Mouse (Mus musculus): Measurements from ENCODE around the gene Pxdn. TPM values are rescaled to one million over a fixed set of nuclear protein-coding genes. Genes with fewer than 3 reads are reported as not detected.

The Pxdn gene
- polyA plus RNA-seq, 1 experiment = 26.4 TPM

- Histone ChIP-seq H3K4me3 (ENCODE audit: insufficient read depth, low read depth, low read length) (no peak overlapping the region), H3K4me1 (ENCODE audit: control insufficient read depth, insufficient read depth, insufficient read length, low read length) (no peaks in the 10 kb centered on the region), H3K27ac (replicated peaks; ENCODE audit: low read depth, low read length) (no peak overlapping the region)
Measured at GRCm38 (mm10) chr12:30062118-30062505, 124.7 kb downstream of the Pxdn start.

Other genes starting within 250 kb of the Pxdn start
- not detected in 2 replicates for gene Tpo, start 195.0 kb downstream of the Pxdn start, polyA plus RNA-seq (2012; ENCODE audit: insufficient read depth, insufficient read length, missing spikeins)